Mouse (Mus musculus): Measurements from ENCODE around the gene Nlgn1. TPM values are rescaled to one million over a fixed set of nuclear protein-coding genes. Genes with fewer than 3 reads are reported as not detected.

Gene Nlgn1
- polyA plus RNA-seq, 1 experiment from 2014 or later, result 0.23 TPM

GRCm38 (mm10) chr3:26228172-26228781 is 104.0 kb downstream of the Nlgn1 start:
- no peak for ATAC-seq (replicated peaks; ENCODE audit: insufficient number of reproducible peaks, low FRiP score, low TSS enrichment)
- H3K36me3 ChIP-seq (ENCODE audit: control insufficient read depth, insufficient read depth, low read length), result no peaks in the 10 kb centered on the region
- H3K4me2 ChIP-seq, result no peak overlapping the region
- no peaks in the 10 kb centered on the region for H3K4me1 ChIP-seq (ENCODE audit: control insufficient read depth, insufficient read depth, low read length)
- WGBS (ENCODE audit: insufficient replicate concordance), result 61% methylated on average over 4 of the region's 4 CpGs
- no peak overlapping the region for H3K4me3 ChIP-seq (ENCODE audit: low read depth, low read length)
- no peak overlapping the region for H3K27ac ChIP-seq (ENCODE audit: low read depth, low read length)
- H3K9me3 ChIP-seq (replicated peaks; ENCODE audit: control insufficient read depth, low read length), result no peaks in the 10 kb centered on the region
- no peak overlapping the region for H3K9ac ChIP-seq (ENCODE audit: low read depth, low read length)
- no peaks in the 10 kb centered on the region for H3K27me3 ChIP-seq (ENCODE audit: control insufficient read depth, insufficient read depth, low read length)

GRCm38 (mm10) chr3:26223500-26223899 is 108.8 kb downstream of the Nlgn1 start:
- WGBS (ENCODE audit: insufficient replicate concordance), result 57% methylated on average over 3 of the region's 3 CpGs
- no peaks in the 10 kb centered on the region for H3K9me3 ChIP-seq (replicated peaks; ENCODE audit: control insufficient read depth, low read length)
- no peak overlapping the region for H3K4me2 ChIP-seq
- H3K4me3 ChIP-seq (ENCODE audit: low read depth, low read length), result no peak overlapping the region
- no peaks in the 10 kb centered on the region for H3K27me3 ChIP-seq (ENCODE audit: control insufficient read depth, insufficient read depth, low read length)
- ATAC-seq (replicated peaks; ENCODE audit: insufficient number of reproducible peaks, low FRiP score, low TSS enrichment), result no peak
- no peak overlapping the region for H3K27ac ChIP-seq (ENCODE audit: low read depth, low read length)
- H3K36me3 ChIP-seq (ENCODE audit: control insufficient read depth, insufficient read depth, low read length), result no peaks in the 10 kb centered on the region
- no peak overlapping the region for H3K9ac ChIP-seq (ENCODE audit: low read depth, low read length)
- no peaks in the 10 kb centered on the region for H3K4me1 ChIP-seq (ENCODE audit: control insufficient read depth, insufficient read depth, low read length)

- H3K4me2 ChIP-seq, result no peak overlapping the region
- ATAC-seq (replicated peaks; ENCODE audit: insufficient number of reproducible peaks, low FRiP score, low TSS enrichment), result no peak
- H3K9ac ChIP-seq (ENCODE audit: low read depth, low read length), result no peak overlapping the region
- H3K9me3 ChIP-seq (replicated peaks; ENCODE audit: control insufficient read depth, low read length), result no peaks in the 10 kb centered on the region
- no peak overlapping the region for H3K4me3 ChIP-seq (ENCODE audit: low read depth, low read length)
- no peak overlapping the region for H3K27ac ChIP-seq (ENCODE audit: low read depth, low read length)
- no peaks in the 10 kb centered on the region for H3K36me3 ChIP-seq (ENCODE audit: control insufficient read depth, insufficient read depth, low read length)
- no peaks in the 10 kb centered on the region for H3K27me3 ChIP-seq (ENCODE audit: control insufficient read depth, insufficient read depth, low read length)
- 65% methylated on average over 5 of the region's 5 CpGs for WGBS (ENCODE audit: insufficient replicate concordance)
- H3K4me1 ChIP-seq (ENCODE audit: control insufficient read depth, insufficient read depth, low read length), result no peaks in the 10 kb centered on the region
Measured at GRCm38 (mm10) chr3:26216231-26216630, 116.0 kb downstream of the Nlgn1 start.

- no peak for ATAC-seq (replicated peaks; ENCODE audit: insufficient number of reproducible peaks, low FRiP score, low TSS enrichment)
- H3K27ac ChIP-seq (ENCODE audit: low read depth, low read length), result no peak overlapping the region
- H3K9ac ChIP-seq (ENCODE audit: low read depth, low read length), result no peak overlapping the region
- no peaks in the 10 kb centered on the region for H3K27me3 ChIP-seq (ENCODE audit: control insufficient read depth, insufficient read depth, low read length)
- H3K36me3 ChIP-seq (ENCODE audit: control insufficient read depth, insufficient read depth, low read length), result no peaks in the 10 kb centered on the region
- H3K4me1 ChIP-seq (ENCODE audit: control insufficient read depth, insufficient read depth, low read length), result no peaks in the 10 kb centered on the region
- H3K4me3 ChIP-seq (ENCODE audit: low read depth, low read length), result no peak overlapping the region
- WGBS (ENCODE audit: insufficient replicate concordance), result 79% methylated on average over 3 of the region's 3 CpGs
- H3K9me3 ChIP-seq (replicated peaks; ENCODE audit: control insufficient read depth, low read length), result no peaks in the 10 kb centered on the region
- no peak overlapping the region for H3K4me2 ChIP-seq
Measured at GRCm38 (mm10) chr3:26202702-26203101, 129.6 kb downstream of the Nlgn1 start.

- H3K9me3 ChIP-seq (replicated peaks; ENCODE audit: control insufficient read depth, low read length), result no peaks in the 10 kb centered on the region
- H3K9ac ChIP-seq (ENCODE audit: low read depth, low read length), result no peak overlapping the region
- no peaks in the 10 kb centered on the region for H3K27me3 ChIP-seq (ENCODE audit: control insufficient read depth, insufficient read depth, low read length)
- H3K27ac ChIP-seq (ENCODE audit: low read depth, low read length), result no peak overlapping the region
- H3K4me1 ChIP-seq (ENCODE audit: control insufficient read depth, insufficient read depth, low read length), result no peaks in the 10 kb centered on the region
- H3K36me3 ChIP-seq (ENCODE audit: control insufficient read depth, insufficient read depth, low read length), result no peaks in the 10 kb centered on the region
- H3K4me2 ChIP-seq, result no peak overlapping the region
- ATAC-seq (replicated peaks; ENCODE audit: insufficient number of reproducible peaks, low FRiP score, low TSS enrichment), result no peak
- H3K4me3 ChIP-seq (ENCODE audit: low read depth, low read length), result no peak overlapping the region
- WGBS (ENCODE audit: insufficient replicate concordance), result 40% methylated on average over 1 of the region's 1 CpGs
Measured at GRCm38 (mm10) chr3:26201410-26201809, 130.8 kb downstream of the Nlgn1 start.

- Histone ChIP-seq H3K4me2 (no peak overlapping the region), H3K36me3 (ENCODE audit: control insufficient read depth, insufficient read depth, low read length) (no peaks in the 10 kb centered on the region), H3K4me1 (ENCODE audit: control insufficient read depth, insufficient read depth, low read length) (no peaks in the 10 kb centered on the region), H3K9me3 (replicated peaks; ENCODE audit: control insufficient read depth, low read length) (no peaks in the 10 kb centered on the region), H3K4me3 (ENCODE audit: low read depth, low read length) (no peak overlapping the region), H3K9ac (ENCODE audit: low read depth, low read length) (no peak overlapping the region), H3K27ac (ENCODE audit: low read depth, low read length) (no peak overlapping the region), H3K27me3 (ENCODE audit: control insufficient read depth, insufficient read depth, low read length) (no peaks in the 10 kb centered on the region)
- no peak for ATAC-seq (replicated peaks; ENCODE audit: insufficient number of reproducible peaks, low FRiP score, low TSS enrichment)
- 66% methylated on average over 2 of the region's 2 CpGs for WGBS (ENCODE audit: insufficient replicate concordance)
Measured at GRCm38 (mm10) chr3:26194970-26195369, 137.3 kb downstream of the Nlgn1 start.

GRCm38 (mm10) chr3:26181013-26181412 is 151.2 kb downstream of the Nlgn1 start:
- Histone ChIP-seq H3K27ac (ENCODE audit: low read depth, low read length) (no peak overlapping the region), H3K9me3 (replicated peaks; ENCODE audit: control insufficient read depth, low read length) (no peaks in the 10 kb centered on the region), H3K4me1 (ENCODE audit: control insufficient read depth, insufficient read depth, low read length) (no peaks in the 10 kb centered on the region), H3K36me3 (ENCODE audit: control insufficient read depth, insufficient read depth, low read length) (no peaks in the 10 kb centered on the region), H3K27me3 (ENCODE audit: control insufficient read depth, insufficient read depth, low read length) (no peaks in the 10 kb centered on the region), H3K4me2 (no peak overlapping the region), H3K4me3 (ENCODE audit: low read depth, low read length) (no peak overlapping the region), H3K9ac (ENCODE audit: low read depth, low read length) (no peak overlapping the region)
- ATAC-seq (replicated peaks; ENCODE audit: insufficient number of reproducible peaks, low FRiP score, low TSS enrichment), result no peak
- 79% methylated on average over 3 of the region's 3 CpGs for WGBS (ENCODE audit: insufficient replicate concordance)

GRCm38 (mm10) chr3:26175371-26175770 is 156.9 kb downstream of the Nlgn1 start:
- no peak overlapping the region for H3K9ac ChIP-seq (ENCODE audit: low read depth, low read length)
- H3K27ac ChIP-seq (ENCODE audit: low read depth, low read length), result no peak overlapping the region
- H3K36me3 ChIP-seq (ENCODE audit: control insufficient read depth, insufficient read depth, low read length), result no peaks in the 10 kb centered on the region
- ATAC-seq (replicated peaks; ENCODE audit: insufficient number of reproducible peaks, low FRiP score, low TSS enrichment), result no peak
- no peak overlapping the region for H3K4me2 ChIP-seq
- no peaks in the 10 kb centered on the region for H3K4me1 ChIP-seq (ENCODE audit: control insufficient read depth, insufficient read depth, low read length)
- H3K4me3 ChIP-seq (ENCODE audit: low read depth, low read length), result no peak overlapping the region
- H3K9me3 ChIP-seq (replicated peaks; ENCODE audit: control insufficient read depth, low read length), result no peaks in the 10 kb centered on the region
- WGBS (ENCODE audit: insufficient replicate concordance), result 83% methylated on average over 4 of the region's 4 CpGs
- no peaks in the 10 kb centered on the region for H3K27me3 ChIP-seq (ENCODE audit: control insufficient read depth, insufficient read depth, low read length)

- Histone ChIP-seq H3K4me1 (ENCODE audit: control insufficient read depth, insufficient read depth, low read length) (no peaks in the 10 kb centered on the region), H3K36me3 (ENCODE audit: control insufficient read depth, insufficient read depth, low read length) (no peaks in the 10 kb centered on the region), H3K27ac (ENCODE audit: low read depth, low read length) (no peak overlapping the region), H3K27me3 (ENCODE audit: control insufficient read depth, insufficient read depth, low read length) (no peaks in the 10 kb centered on the region), H3K4me3 (ENCODE audit: low read depth, low read length) (no peak overlapping the region), H3K4me2 (no peak overlapping the region), H3K9ac (ENCODE audit: low read depth, low read length) (no peak overlapping the region), H3K9me3 (replicated peaks; ENCODE audit: control insufficient read depth, low read length) (no peaks in the 10 kb centered on the region)
- no peak for ATAC-seq (replicated peaks; ENCODE audit: insufficient number of reproducible peaks, low FRiP score, low TSS enrichment)
- 65% methylated on average over 5 of the region's 5 CpGs for WGBS (ENCODE audit: insufficient replicate concordance)
Measured at GRCm38 (mm10) chr3:26174257-26174656, 158.0 kb downstream of the Nlgn1 start.

Measured in heart, embryonic 11.5 days (tissue).